ENCODE assay signal across 8 mouse cellular contexts in the genomic region with DNA sequence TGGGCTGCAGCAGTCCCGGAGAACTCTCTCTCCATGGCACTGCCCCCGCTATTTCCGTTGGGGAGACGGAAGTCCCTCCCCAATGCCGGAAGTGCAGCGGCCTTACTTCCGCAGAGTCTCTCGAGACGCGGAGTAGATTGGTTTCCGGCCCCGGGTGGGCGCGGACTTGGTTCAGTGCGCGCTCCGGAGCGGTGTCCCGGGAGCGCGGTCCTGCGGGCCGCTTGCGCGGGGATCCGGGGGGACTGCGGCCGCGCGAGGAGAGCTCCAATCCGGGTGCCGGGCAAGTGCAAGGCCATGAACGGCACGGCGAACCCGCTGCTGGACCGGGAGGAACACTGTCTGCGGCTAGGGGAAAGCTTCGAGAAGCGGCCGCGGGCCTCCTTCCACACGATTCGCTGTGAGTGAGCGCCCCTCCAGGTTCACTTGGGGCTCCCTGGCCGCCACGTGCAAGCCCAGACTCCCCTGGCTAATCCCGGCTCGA. TPM values are rescaled to one million over a fixed set of nuclear protein-coding genes. Genes with fewer than 3 reads are reported as not detected.
DNase-seq lines count a peak whose midpoint lies in the region; ATAC-seq and TF ChIP-seq lines count a peak whose summit lies in the region.

A gene (minus strand): TSS at position 66 of the 481 bp plus-strand sequence.

- H3K4me3 ChIP-seq in cortical plate, adult 2 months (ENCODE audit: insufficient read depth, low read length): peak within 1 kb of the TSS; percentile 88

- ATAC-seq in activated CD4-positive, CD25-positive, alpha-beta regulatory T cell, adult 4 months: peak; percentile 89
- peak; percentile 80 for ATAC-seq in megakaryocyte progenitor cell, adult 5-6 weeks (replicated peaks; ENCODE audit: poor library complexity)

- H3K4me1 ChIP-seq in cortical plate, adult 2 months (ENCODE audit: control insufficient read depth, insufficient read depth, low read length): peaks cover 6% of the 10 kb centered on the region

- peak; percentile 86 for TF ChIP-seq POLR2A in cortical plate, adult 2 months (IDR thresholded peaks at IDR 0.05; ENCODE audit: extremely low read depth, insufficient read depth, low read length)

- no peak within 1 kb of the TSS for H3K27ac ChIP-seq in cortical plate, adult 2 months (ENCODE audit: insufficient read depth, low read length)

- no peak for TF ChIP-seq CTCF in cortical plate, adult 2 months (IDR thresholded peaks at IDR 0.05; ENCODE audit: extremely low read depth, insufficient read depth, low read length)

- DNase-seq in gastrocnemius, postnatal 10 days: peak; percentile 87
- DNase-seq in induced T-regulatory cell, adult 2 months (ENCODE audit: low read depth): peak; percentile 97
- DNase-seq in left cerebral cortex, adult 9 months (ENCODE audit: low spot score in 2 of 2): peak; percentile 71 to 89
- DNase-seq in right cerebral cortex, postnatal 14 days: peak; percentile 87
- peak; percentile 89 to 92 for DNase-seq in urinary bladder, postnatal 36 days (ENCODE audit: low spot score in 2 of 2)

RNA-seq across cellular contexts. Expression of the gene that starts here (rescaled TPM):
- 10 to 100 TPM; 68.1 to 79.9 TPM for polyA plus RNA-seq in activated CD4-positive, CD25-positive, alpha-beta regulatory T cell, adult 4 months (2017; shearing (Covaris generic))
- 18.4 and 18.8 TPM in 2 replicates for polyA plus RNA-seq in cortical plate, adult 2 months (2012; rRNA removed)
- total RNA-seq in gastrocnemius, postnatal 10 days (2021): 10 to 100 TPM; 13.3 to 16.4 TPM
- total RNA-seq in megakaryocyte progenitor cell, adult 5-6 weeks (2015): 45.4 and 47.6 TPM in 2 replicates
- total RNA-seq in megakaryocyte progenitor cell, adult 5-6 weeks (2017): 85.2 and 126 TPM in 2 replicates
